Mouse (Mus musculus) 3T3-L1 (cell line): ENCODE measurements at regions not wholly inside any gene's neighbourhood (a gene's known extent, or its start where the extent isn't known, plus 50 kb on each side); places are given as distances from the start of the nearest gene placed in this dataset.

Experiments used
- DNase-seq: peaks from one replicate; pipeline ENCODE4 v3.0.0-alpha.2; 2015; ENCODE audit warnings: low read depth, low spot score

DNA sequence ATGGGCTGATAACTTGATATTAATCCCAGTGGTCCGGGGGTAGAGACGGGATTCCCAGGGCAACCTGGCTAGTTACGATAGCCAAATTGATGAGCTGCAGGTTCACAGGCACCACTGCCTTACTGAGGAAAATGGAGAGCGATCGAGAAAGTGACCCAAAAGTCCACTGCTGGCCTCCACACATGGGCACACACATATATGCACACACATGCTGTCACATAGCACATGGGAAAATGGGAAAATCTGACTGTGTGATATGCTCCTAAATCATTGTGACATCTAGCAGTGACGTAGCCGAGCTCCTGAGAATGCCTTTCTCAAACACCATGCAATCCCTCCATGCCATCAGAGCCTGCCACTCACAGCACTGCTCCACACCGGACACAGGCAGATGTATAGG lies 83.8 kb upstream of the Cpsf6 start:
- peak; percentile 95 for DNase-seq

GRCm38 (mm10) chr10:117462921-117463320 lies 83.1 kb upstream of the Cpsf6 start:
- DNase-seq: peak; percentile 93

DNA sequence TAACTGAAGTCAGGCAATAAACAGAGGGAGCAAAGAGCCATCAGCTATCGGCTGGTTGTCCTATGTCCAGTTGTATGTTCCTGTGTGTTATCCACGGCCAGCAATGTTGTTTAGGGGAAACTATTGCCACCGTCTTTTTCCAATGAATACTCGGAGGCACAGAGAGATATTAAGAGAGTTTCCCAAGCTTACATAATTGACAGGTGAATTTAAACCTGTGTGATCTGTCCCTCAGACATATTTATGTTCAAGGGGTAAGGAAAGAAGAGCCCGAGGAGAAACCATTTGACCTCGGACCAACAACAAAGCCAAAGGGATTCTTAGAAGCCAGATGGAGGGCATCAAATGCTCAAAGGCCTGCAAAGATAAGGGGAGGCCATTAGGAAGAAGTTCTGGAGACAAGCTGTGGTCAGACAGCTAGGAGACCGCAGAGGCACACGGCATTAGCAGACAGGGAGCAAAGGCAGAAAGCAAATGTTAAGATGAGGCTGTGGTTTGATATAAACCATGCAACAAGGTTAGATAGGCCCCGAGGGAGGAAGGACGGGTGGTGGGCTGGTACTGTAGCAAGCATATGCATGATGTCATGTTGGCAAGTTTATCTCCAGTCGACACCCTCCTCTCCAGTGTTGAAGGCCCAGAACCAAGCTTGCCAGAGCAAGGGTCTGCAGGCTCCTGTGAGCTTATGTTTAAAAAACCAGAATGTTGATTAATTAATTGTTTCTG lies 82.1 kb upstream of the Cpsf6 start:
- peak; percentile 95 for DNase-seq

DNA sequence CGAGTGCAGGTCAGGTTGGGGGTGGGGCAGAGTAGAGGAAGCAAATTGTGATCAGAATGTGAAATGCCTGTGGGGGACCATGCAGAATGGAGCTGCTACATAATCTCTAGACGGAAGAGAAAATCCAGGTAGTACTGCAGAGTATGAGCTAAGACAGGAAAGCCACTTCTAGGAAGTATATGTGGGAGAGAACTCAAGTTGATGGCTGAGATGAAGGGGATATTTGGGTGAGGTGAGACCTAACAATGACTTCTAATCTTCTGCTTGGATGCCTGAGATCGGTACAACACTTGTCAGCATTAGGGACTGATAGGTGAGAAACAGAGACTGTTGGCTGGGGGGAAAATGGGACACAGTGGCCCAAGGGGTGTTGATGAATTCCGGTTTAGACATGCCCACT lies 81.4 kb upstream of the Cpsf6 start:
- DNase-seq: peak; percentile 93

DNA sequence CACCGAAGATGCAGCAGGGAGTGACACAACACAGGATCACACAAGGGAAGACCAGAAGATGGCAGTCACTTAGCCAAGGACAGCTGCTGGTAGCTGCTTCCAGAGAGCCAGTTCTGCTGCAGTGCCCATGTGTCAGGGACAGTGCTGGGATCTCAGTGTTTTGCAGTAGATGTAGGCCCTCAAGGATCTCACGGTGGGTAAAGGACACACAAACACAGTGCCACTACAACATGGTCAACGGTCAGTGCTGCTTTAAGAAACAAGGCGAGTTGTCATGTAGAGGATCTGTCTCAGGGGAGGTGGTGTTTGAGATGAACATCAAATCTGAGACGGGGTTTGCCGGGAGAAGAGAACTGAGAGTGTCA lies 80.5 kb upstream of the Cpsf6 start:
- DNase-seq: peak; percentile 95

- peak; percentile 95 for DNase-seq
These were observed 80.0 kb upstream of the Cpsf6 start for GRCm38 (mm10) chr10:117459651-117460365.

- DNase-seq: peak; percentile 91
These were observed 79.2 kb upstream of the Cpsf6 start for GRCm38 (mm10) chr10:117459041-117459475.

DNA sequence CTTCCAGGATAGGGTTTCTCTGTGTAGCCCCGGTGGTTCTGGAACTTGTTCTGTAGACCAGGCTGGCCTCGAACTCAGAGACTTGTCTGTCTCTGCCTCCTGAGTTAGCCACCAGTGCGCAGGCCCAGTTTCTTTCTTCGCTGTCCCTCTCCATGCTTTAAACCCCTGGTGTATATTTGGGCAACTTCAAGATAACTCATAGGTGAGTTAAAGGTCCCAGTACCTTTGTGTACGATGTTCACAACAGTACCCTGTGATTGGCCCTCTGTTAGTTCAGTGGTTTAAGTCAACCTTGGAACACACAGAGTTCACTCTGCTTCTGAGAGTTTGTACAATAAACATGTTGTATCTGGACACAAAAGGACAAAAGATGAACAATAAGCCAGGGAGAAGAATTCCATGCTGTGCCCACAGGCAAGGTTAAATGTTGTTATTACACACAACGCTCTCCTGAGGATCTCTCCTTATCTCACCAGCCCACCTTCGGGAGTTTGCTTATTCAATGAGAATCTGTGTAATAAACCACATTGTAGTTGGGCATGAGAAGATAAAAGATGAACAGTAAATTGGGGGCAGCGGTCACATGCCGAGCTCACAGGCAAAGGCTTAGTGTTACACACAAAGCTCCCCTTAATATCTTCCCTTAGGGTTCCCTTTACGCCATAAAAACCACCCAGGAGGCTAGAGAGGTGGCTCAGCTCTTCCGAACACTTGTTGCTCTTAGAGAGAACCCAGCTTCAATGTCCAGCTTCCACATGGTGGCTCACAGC lies 78.6 kb upstream of the Cpsf6 start:
- DNase-seq: peak; percentile 94

- no peak for DNase-seq
These were observed 77.8 kb upstream of the Cpsf6 start for GRCm38 (mm10) chr10:117457701-117457950.

DNA sequence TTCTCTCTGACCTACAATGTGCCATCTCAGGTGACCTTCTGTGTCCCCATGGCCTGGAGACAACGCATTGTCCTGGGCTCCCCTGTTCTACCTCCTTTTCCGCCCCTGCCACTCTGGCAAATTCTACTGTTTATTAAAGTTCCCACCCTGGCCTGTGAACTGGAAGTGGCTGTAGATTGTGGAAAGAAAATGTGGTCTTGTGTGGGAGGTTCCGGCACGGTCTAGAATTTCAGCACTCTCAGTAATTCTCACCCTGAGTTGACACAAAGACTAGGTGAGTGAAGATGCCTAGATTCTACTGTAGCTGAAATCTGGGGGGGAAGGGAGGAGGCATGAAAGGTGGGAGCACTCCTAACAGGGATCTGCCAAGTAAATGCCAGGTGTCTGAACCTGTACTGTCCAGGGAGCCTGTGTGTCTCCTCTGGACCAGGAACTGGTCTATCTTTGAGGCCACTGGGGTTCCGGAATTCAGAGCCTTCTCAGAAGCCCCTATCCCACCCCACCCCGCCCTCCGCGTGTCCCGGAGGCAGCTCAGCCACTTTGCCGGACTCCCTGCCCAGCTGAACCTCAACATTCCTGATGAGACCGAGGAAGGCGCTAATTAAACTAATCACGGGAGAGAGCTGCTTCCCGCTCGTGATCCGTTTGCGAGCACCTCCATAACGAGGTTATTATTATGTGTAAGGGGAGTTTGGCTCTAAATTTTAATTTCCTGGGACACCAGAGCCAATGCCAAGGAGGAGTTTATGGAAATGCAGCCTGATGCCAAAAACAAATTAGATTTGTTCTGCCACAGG lies 77.3 kb upstream of the Cpsf6 start:
- DNase-seq: peak; percentile 96

DNA sequence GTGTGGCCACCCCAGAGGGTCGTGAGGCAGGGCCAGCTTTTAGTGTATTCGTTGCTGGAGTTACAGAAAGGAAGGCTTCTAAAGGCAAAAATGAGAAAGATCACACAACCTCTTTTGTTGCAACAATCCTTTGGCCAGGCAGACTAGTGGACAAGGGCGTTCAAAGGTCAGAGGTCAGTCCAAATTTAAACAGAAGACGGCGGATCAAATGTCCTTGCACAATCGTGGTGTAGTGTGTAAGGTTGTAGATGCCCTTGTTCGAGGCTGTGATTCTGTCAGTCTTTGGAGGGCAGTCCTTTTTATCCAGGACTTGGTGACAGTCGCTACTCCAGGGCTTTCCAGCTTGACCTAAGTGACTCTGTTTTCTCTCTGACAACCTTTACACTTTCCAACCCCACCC lies 76.6 kb upstream of the Cpsf6 start:
- no peak for DNase-seq

DNA sequence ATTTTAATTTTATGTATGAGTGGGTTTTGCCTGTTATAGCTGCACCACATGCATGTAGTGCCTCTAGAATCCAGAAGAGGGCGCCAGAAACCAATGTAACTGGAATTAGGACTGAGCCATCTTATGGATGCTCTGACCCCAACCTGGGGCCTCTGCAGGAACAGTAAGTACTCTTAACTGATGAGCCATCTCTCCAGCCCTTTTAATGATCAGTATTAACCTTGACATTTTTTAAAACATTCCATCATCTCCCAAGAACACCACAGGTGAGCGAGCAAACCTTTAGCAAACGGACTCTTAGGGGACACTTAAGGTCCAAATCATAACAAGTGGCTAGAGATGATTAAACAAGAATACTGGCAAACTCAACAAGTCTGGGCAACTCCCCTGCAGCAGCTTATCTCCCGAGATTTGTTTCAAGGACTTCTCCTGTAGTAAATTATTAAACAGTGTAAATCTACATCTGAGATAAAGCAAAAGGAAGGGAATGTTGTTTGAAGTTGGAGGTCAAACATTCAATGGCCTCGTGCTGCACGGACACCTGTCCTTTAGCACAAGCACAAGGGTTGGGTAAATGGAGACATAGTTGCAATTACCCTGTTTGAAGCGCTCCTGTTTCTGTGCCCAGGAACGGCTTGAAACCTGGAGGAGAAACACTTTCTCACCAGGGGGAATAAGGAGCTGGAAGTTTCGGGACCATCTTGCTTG lies 75.9 kb upstream of the Cpsf6 start:
- peak; percentile 100 for DNase-seq

- DNase-seq: peak; percentile 95
These were observed 75.1 kb upstream of the Cpsf6 start for GRCm38 (mm10) chr10:117454711-117455591.

- DNase-seq: no peak
These were observed 74.3 kb upstream of the Cpsf6 start for GRCm38 (mm10) chr10:117454171-117454500.

DNA sequence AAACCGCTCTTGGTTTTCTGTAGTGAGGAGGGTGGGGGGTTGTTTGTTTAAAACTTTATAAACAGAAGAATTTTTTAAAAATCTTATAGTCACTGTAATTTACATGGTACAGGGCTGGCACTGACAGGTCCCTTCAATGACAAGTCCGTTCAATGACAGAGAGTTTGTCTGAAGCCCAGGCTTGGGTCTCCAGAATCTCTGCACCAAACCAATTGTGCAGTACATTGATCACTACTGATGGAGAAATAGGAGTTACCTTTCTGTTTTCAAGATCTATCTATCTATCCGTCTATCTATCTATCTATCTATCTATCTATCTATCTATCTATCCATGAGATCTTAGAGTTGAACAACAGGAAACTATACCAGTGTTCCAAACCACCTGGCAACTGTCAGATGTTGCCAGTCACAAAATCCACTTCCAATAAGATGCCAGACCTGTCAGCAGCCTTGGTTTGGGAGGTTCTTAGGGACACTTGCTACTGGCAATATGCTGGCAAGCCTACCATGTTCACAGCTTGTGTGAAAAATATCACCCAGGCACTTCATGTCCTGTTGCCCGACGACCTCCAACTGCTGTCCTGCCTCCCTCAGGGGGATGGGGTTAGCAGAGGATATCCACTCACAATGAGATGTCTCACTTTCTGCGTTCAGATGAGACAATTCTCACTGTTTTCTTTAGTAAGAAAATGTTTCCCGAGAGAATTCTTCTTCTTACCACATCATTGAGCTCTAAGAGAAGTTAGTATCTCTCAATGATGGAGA lies 73.8 kb upstream of the Cpsf6 start:
- DNase-seq: peak; percentile 95

DNA sequence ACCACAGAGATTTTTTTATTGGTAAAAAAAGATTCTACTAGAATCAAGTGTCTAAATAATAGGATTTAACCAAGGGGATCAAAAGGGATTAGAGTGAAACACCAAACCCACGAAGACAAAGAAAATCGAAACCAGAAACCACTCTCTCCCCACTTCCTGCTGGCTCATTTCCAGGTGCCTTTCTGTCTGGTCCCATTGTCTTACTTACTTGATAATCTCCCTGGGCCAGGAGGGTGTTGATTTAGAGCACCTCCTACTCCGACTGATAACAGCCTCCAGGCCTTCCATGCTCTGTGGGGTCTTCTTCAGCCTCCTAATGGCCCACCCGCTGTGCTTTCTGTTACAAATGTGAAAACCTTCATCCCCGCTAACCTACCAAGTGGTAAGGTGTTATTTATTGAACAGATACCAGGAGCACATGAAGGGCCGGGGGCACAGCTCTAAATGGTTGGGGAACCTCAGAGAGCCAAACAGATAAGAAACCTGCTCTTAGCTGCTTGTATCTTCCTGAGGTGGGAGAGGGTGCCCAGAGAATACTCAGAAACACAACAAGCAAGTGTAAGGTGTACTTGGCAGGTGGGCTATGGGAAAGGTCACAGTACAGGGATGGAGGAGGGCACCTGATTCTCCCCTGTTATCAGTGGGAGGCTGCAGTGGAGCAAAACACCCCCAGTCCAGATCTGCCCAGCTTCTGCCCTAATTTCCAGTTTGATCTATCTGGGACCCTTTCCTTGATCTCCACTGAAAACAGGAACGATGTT lies 72.6 kb upstream of the Cpsf6 start:
- DNase-seq: peak; percentile 100

DNA sequence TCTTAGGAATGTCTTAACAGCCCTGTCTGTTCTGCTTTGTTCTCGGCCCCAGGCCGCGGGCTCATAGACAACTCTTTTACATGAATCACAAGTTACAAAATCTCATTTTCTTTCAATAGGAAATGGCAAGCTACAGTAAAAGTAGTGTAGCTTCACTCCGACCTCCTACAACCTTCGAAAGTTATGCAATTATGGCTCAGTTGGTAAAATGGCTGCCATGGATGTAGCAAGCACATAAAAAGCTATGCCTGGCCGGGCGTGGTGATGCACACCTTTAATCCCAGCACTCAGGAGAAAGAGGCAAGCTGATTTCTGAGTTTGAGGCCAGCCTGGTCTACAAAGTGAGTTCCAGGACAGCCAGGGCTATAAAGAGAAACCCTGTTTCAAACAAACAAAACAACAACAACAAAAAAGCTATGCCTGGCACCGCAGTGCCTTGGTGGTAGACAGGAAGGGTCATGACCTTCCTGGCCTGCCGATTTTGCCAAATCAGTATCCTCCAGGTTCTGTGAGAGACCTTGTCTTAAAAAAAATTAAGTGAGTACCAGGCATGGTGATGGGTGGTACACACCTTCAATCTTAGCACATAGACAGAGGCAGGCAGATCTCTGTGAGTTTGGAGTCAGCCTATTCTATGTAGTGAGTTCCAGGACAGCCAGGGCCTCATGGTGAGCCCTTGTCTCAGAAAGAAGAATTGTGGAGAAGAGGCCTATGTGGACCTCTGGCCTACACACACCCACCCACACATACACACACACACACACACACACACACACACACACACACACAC lies 71.8 kb upstream of the Cpsf6 start:
- DNase-seq: peak; percentile 94

DNA sequence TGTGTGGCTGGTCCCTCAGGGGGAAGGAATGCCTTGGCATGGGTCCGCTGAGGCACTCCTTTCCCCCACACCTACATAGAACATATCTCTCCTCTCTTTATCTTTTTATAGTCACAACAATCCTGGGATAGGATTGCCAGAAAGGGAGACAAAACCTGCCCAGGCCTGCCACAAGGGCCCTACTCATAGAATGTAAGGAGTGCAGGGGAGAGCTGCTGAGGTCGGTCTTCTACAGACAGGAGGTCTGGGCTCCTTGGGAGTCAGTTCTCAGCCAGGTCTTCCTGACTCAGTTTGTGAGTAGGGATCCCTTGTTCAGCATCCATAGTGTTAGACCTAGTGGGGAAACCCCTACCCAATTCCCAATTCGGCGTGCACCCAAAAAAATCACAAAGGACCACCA lies 70.8 kb upstream of the Cpsf6 start:
- DNase-seq: peak; percentile 91
